Mouse (Mus musculus) neural tube, embryonic 10.5 days (tissue): ENCODE data around the gene Phf23.
A peak's percentile ranks its signal among the peaks of the same experiment; 100 is the strongest.

Experiments used
- DNase-seq: peaks from one replicate; pipeline ENCODE4 v3.0.0-alpha.2; 2017; ENCODE audit warnings: low spot score; ENCODE audit errors: extremely low spot score

Gene Phf23

DNA sequence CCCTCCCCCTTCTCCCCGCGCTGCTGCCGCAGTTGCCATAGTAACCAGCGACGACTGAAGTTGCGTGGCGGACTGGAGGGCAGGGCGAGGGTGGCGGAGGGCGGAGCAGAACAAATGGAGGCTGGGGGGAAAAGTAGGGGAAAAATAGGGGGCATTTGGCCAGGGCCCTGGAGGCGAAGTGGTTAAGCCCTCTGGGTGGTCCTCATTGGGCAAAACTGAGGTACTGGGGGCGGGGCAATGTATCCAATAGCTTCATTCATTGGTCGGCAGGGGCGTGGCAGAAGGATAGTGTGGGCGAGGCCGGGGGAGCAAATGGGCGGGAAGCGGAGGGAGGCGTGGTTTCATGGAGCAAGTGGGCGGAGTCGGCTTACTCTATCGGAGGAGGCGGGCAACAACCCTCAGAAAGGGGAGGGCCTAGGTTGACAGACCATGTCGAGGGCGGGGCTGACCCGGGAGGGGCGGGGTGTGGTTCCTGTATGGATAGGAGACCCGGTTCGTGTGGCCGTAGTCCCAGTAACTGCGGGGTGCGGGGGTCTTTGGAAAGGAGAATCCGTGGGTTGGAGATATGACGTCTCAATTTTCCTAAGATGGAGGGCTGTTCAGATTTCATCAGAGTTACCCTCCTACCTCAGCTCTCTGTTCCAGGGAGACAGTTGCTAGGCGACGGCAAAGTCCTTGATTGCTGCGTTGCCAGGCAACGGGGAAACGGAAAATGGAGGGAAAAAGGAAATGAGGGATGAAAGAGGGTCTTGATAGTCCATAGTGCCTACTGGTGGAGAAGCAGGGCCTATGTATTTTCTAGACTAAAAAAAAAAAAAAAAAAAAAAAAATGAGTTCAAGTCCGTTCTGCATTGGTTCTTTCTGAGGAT is 25.9 kb downstream of the Phf23 start:
- DNase-seq, result peak; percentile 99

- peak; percentile 63 for DNase-seq
These were observed 28.0 kb downstream of the Phf23 start for GRCm38 (mm10) chr11:70023481-70024150.

- no peak for DNase-seq
These were observed 28.6 kb downstream of the Phf23 start for GRCm38 (mm10) chr11:70024151-70024514.

GRCm38 (mm10) chr11:70026689-70027088 is 31.1 kb downstream of the Phf23 start:
- peak; percentile 56 for DNase-seq

DNA sequence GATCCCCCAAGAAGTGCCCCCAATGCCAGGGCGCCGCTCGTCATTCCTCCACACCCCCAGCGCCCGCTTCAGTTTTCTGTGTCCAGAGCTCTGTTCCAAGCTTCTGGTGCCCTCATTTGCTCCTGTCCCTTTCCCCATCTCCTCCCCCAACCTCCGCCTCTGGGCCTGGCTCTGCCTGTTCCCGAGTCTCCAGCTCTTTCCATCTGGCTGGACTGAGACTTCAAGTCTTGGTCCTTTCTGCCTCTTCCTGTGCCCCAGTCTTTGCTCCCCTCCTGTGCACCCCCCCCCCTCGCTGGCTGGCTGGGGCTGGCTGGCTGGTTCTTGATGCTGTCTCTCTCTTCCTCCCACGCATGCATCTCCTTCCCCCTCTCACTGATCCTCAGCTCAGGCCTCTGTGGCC is 31.8 kb downstream of the Phf23 start:
- no peak for DNase-seq

DNA sequence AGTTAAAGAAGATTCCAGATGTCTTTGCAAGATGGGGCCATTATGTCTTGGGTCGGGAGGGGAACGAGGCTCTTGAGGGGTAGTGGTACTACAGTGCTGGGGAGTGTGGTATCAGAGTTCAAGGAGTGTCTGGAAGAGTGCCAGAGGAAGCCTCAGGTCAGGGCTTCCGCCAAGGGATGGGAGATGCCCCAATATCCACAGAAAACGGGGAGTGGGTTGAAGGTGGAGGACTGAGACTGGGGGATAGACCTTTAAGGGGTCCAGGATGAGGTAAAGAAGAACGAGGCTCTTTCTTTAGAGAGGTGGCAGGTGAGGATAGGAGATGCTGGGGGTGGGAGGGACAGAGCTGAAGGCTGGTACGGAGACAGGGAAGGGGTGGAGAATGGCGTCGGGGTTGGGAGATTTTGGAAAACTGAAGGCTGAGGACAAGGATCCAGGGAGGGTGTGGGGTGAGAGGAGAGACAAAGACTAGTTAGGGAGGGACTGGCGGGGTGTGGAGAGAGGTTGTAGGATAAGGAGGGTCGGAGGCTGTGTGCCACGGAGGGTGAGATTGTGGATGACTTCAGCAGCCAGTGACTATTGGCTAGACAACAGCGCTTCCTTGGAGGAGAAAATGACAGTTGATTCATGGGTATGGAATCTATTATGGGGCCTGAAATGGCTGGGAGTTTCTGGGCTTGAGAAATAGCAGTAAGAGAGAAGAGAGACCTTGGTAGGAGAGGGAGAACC is 33.0 kb downstream of the Phf23 start:
- DNase-seq, result no peak

DNA sequence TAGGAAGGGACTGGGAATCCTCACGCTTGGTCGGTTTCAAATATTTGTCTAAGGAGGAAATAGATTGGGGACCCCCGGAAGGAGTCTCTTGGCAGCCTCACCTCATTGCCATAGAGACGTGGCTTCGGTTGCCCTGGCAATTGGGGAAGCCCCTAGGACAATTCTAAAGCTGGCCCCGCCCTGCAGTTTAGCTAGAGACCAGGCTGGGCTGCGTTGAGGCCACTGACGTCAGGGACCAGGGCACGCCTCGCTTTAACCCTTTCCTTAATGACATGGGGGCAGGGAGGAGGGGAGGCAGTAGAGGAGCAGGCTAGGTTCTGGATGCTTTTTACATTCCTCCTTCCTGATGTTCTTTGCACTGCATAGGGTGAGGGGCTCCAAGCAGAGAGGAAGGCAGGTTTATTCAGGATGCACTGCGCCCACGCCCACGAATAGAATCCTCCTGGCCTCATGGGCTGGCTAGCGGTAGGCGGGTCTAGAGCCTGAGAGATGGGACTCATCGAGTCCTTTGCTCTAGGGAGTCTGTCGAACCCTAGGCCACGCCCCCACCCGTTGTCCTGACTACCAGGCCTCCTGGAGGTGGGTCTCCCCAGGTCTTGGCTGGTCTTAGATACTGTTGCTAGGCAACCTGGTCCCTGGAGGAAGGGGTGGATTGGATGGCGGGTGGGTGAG is 33.7 kb downstream of the Phf23 start:
- peak; percentile 96 for DNase-seq

GRCm38 (mm10) chr11:70029829-70030550 is 34.4 kb downstream of the Phf23 start:
- DNase-seq, result no peak

DNA sequence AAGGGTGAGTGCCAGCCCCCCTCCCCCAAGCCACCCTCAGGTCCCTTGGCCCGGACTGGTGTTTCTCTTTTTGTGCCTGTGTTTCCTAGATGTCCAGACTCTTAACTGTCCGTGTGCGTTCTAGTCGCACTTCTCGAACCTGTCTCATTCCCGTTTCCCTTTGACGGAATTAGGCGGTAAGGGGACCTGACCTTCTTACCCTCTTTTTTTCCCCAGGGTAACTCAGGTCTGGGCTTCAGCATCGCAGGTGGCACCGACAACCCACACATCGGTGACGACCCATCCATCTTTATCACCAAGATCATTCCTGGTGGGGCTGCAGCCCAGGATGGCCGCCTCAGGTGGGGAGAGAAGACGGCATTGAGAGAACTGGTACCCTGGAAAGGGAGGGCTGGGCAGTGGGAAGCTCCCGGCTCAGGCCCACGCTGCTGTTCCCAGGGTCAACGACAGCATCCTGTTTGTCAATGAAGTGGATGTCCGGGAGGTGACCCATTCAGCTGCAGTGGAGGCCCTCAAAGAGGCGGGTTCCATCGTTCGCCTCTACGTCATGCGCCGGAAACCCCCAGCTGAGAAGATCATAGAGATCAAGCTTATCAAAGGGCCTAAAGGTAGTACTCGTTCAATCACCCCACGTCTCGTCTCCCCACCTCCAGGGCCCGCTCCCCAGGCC is 35.2 kb downstream of the Phf23 start:
- DNase-seq, result no peak

DNA sequence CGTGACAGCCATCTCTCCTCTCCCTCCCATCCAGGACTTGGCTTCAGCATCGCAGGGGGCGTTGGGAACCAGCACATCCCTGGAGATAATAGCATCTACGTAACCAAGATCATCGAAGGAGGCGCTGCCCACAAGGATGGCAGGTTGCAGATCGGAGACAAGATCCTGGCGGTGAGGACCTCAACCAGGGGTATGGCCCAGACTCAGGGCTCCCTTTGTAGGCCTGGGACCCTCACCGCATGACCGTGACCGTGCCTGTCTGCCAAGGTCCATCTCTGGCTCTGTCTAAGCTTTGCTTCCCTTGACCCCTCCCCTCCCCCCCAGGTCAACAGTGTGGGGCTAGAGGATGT is 35.7 kb downstream of the Phf23 start:
- DNase-seq, result no peak

GRCm38 (mm10) chr11:70038174-70038573 is 42.6 kb downstream of the Phf23 start:
- DNase-seq, result no peak

GRCm38 (mm10) chr11:70039631-70040030 is 44.1 kb downstream of the Phf23 start:
- DNase-seq, result no peak

GRCm38 (mm10) chr11:70040184-70040583 is 44.6 kb downstream of the Phf23 start:
- DNase-seq, result no peak

DNA sequence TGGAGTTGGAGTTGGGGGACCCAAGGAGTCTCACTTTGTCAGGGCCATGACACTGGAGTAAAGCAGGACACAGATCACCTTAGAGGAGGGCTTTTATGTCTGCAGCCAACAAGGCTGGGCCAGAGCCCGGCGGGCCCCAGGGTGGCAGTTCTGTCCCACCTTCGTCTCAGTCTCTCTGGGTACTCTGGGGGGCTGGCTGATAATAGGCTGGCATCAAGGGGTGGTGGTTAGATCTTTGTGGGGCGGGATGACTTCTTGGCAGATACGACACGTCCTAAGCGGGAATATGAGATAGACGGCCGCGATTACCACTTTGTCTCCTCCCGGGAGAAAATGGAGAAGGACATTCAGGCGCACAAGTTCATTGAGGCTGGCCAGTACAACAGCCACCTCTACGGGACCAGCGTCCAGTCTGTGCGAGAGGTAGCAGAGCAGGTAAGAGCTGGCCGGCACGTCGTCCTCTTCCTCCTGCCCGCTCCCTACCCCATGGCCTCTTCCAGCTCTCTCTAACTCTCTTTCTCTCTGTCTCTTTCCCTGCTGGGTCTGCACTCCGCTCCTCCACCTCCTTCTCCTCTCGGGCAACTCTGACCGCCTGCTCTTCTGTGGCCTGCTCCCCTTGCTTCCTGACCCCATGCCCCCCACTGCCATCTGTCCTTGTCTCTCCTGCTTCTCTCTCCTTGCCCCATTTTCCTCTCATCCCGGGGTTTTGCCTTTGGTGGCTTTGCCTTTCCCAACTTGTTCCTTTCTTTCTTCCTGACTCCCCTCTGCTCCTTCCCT is 46.9 kb downstream of the Phf23 start:
- no peak for DNase-seq

- DNase-seq, result no peak
These were observed 48.1 kb downstream of the Phf23 start for GRCm38 (mm10) chr11:70043665-70044064.

- no peak for DNase-seq
These were observed 49.9 kb downstream of the Phf23 start for GRCm38 (mm10) chr11:70045435-70045834.

DNA sequence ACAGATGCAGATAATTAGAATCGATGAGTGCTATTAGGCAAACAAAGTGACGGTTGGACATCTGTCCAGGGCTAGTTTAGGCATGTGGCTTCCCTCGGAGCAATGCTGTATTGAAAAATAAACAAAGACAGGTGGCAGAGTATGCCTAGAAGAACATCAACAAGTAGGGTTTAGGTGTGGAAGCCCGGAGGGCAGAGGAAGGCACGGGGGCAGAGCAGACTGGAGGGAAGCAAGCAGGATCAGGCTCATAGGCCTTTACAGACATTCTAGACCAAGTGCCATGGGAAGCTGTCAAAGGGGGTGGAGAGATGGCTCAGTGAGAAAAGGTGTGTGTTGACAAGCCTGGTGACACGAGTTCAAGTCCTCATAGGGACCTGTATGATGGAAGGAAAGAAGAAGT is 53.8 kb downstream of the Phf23 start:
- no peak for DNase-seq
